Mouse (Mus musculus) activated CD4-positive, CD25-positive, alpha-beta regulatory T cell, adult 4 months (primary cell): ENCODE measurements around the gene Taf1d. TPM values are rescaled to one million over a fixed set of nuclear protein-coding genes. Genes with fewer than 3 reads are reported as not detected.
"Not testable (repeated sequence)": the region's sequence is repeated elsewhere in the genome, so short reads cannot be mapped to it uniquely, and the experiment has no call there.

Source experiments
- ATAC-seq: one replicate; pipeline ENCODE4 v1.8.0; 2017
- polyA plus RNA-seq, 2 experiments: library from polyadenylated mRNA; unstranded; fragments of 100-300 nt; shearing (Covaris generic); gene quantifications; one replicate each; pipeline ENCODE4 v1.2.1; 2017

The Taf1d gene
- polyA plus RNA-seq, 2 experiments from 2014 or later = 111 to 135 TPM

- ATAC-seq = no peak
Observed at GRCm38 (mm10) chr9:15309425-15309824, 3.4 kb downstream of the Taf1d start.

DNA sequence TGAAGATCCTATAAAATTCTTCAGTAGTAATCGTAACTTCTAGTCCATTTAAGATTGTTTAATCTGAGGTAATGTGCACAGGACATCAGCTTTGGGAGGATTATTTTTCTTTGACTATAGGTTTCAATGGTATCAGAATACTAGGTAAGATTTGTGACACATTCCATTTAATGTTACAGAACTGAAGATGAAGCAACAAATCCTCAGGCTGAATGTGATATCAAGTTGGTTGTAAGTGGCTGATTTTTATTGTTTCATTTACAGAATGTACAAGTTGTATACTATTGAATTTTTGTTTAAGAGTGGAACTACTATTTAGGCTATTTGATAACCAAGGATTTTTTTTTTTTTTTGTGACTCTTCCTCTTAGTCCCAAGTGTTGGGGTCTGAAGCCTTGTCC is 4.2 kb downstream of the Taf1d start:
- no peak for ATAC-seq

GRCm38 (mm10) chr9:15312054-15312735 is 6.2 kb downstream of the Taf1d start:
- no peak for ATAC-seq

DNA sequence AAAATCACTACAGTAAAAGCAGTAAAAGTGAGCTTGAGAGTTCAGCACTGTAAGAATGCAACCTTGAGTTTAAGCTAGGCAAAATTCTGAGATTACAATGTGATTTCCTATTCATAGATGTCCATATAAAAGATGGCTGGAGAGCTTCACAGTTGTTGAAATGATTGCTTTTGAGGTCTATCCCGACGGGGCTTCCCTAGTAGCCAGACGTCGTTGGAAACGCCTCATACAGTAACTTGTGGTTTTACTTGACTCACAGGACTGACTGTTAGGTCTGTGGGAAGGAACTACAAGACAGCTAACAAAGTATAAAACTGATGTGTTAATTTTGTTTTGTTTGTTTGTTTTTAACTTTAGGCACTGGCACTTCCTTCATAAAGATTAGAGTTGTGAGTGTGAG is 7.6 kb downstream of the Taf1d start:
- no peak for ATAC-seq

GRCm38 (mm10) chr9:15314619-15315018 is 8.6 kb downstream of the Taf1d start:
- no peak for ATAC-seq

- ATAC-seq = not testable (repeated sequence)
Observed at GRCm38 (mm10) chr9:15316296-15316695, 10.3 kb downstream of the Taf1d start.

DNA sequence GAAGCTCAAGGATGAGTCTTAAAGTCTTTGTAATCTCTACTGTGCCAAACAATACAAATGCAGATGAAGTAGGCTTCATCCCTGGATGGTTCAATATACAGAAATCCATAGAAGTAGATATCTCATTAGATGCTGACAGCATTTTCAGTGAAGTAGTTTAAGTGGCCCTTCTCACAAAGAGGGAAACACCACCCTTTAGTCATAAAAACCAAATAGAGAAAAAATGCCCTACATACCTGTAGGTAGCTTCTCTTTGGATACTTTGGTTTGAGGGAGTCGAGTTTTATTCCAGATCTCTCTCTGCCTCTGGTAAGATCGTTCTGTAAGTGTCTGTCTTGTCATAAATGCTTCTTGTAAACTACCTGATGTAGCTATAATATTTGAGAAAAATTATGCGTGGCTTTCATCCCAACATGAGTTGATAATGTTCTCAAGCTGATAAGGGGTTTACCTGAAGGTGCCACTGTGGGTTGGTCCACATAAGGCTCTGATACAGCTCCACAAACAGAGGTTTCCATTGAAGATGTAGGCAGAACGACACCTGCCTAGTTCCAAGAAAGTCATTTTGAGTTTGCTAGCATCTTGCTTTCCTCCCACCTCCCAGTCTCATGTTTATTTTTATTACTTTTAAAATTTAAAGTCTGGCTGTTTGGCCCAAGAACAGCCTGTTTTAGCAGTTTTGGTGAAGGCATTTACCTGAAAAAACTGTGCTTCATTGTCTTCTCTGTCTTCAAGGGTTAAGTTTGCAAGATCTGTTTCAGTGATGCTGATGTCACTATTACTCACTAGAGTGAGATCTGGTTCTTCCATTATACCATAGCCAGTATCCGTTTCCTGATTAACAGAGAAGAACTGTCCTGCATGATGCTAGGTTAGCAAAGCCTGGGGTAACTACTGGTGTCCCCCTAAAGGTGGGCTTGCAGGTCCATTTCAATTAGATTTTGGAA is 11.5 kb downstream of the Taf1d start:
- ATAC-seq = no peak

DNA sequence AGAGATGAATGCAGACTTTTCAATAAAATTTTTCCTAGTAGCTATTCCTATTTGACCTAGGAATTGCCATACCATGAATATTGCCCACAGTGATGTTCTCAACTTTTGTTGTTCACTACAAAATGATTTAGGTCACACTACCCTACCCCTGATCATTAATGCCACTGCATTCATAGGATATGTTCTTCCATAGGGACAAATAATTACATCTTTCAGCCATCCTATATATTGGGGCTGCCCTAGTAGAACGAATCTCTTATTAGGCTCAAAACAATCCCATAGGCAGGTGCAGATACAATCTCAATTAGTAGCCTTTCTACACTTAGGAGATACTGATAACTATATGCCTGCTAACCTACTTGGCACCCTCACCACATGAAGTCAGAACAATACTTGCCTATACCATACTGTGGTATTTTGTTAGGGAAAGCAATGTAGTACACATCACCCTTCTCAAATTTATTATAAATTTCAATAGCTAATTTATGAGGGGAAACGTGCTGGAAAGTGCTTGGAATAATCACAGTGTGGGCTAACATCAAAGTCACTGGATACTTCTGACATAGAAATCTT is 12.2 kb downstream of the Taf1d start:
- ATAC-seq = no peak

- ATAC-seq = no peak
Observed at GRCm38 (mm10) chr9:15337776-15338175, 31.8 kb downstream of the Taf1d start.

GRCm38 (mm10) chr9:15349925-15350324 is 43.9 kb downstream of the Taf1d start:
- ATAC-seq = no peak

DNA sequence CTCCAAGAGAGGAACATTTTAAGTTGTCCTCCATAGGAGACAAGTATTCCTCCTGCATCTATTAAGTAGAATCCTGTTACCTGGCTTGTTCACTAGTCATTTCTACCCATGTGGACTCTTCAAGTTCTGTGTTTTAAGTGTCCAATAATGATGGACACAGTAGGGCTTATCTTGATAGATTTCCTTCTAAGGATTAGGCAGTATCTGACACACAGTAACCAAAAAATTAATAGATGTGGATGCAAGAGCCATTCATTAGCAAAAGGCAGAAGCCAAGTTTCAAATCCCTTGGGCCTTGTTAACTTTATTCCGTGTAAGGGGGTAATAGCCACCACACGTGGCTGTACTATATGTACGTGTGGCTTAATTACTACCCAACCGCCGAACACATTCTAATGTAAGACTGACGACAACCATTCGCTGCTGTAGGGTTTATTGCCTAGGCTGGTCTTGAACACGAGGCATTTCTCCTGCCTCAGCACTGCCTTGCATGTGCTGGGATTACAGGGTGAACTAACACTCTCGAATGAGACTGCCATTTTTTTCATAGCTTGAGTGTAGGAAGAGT is 51.0 kb downstream of the Taf1d start:
- ATAC-seq = no peak

GRCm38 (mm10) chr9:15357484-15358275 is 51.7 kb downstream of the Taf1d start, which contains the start of gene Cep295:
TSS of gene Cep295 (minus strand) at chr9:15357788.
- ATAC-seq = peak; percentile 98

DNA sequence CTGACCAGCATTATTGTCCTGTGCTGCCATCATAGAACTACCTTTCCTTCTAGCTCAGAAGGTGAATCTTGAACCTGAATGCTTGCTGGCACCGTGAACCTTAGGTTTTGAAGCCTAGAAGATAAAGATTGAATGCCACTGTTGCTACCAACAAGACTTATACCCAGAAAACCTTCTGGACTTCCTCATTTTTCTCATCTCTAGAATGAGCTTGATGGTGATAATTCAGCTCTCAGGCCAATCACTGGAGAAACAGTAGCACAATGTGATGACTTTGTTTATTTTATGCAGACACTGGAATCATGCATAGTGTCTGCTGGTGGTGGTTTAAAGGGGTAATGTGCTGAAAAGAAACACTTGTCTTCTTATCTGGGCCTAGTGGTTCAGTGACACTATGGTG is 58.8 kb downstream of the Taf1d start:
- no peak for ATAC-seq

- ATAC-seq = no peak
Observed at GRCm38 (mm10) chr9:15365856-15366255, 59.8 kb downstream of the Taf1d start.

GRCm38 (mm10) chr9:15366260-15366659 is 60.2 kb downstream of the Taf1d start:
- ATAC-seq = no peak

Other genes starting within 250 kb of the Taf1d start
- not detected for gene Hephl1, start 194.1 kb upstream of the Taf1d start, polyA plus RNA-seq
- gene Vstm5, start 67.2 kb upstream of the Taf1d start, polyA plus RNA-seq = not detected
- 10 to 100 TPM; 23.7 to 33.2 TPM for gene Med17, start 26.3 kb upstream of the Taf1d start, polyA plus RNA-seq
- gene 4931406C07Rik, start 234 bp downstream of the Taf1d start, polyA plus RNA-seq = 1 to 10 TPM; 3.4 to 3.7 TPM
- 10 to 100 TPM; 19.1 to 25.8 TPM for gene Cep295, start 51.6 kb downstream of the Taf1d start, polyA plus RNA-seq
- 10 to 100 TPM; 26.7 to 55.5 TPM for gene Smco4, start 187.2 kb downstream of the Taf1d start, polyA plus RNA-seq